8 mouse cellular contexts compared by ENCODE assay signal in genomic region chr6:120837152-120837530, GRCm38 (mm10). TPM values are rescaled to one million over a fixed set of nuclear protein-coding genes. Genes with fewer than 3 reads are reported as not detected.
DNase-seq lines count a peak whose midpoint lies in the region; ATAC-seq and TF ChIP-seq lines count a peak whose summit lies in the region.

No protein-coding gene starts in this region.

- H3K4me3 ChIP-seq in lung, embryonic 14.5 days (ENCODE audit: low read depth, low read length): peak overlapping the region; percentile 86
- H3K4me3 ChIP-seq in lung, adult 2 months (replicated peaks; ENCODE audit: extremely low read depth, low read depth, low read length): no peak overlapping the region
- peak overlapping the region; percentile 78 for H3K4me3 ChIP-seq in embryonic facial prominence, embryonic 14.5 days (ENCODE audit: low read depth, low read length)
- peak overlapping the region; percentile 87 for H3K4me3 ChIP-seq in limb, embryonic 11.5 days (ENCODE audit: low read depth, low read length)
- H3K4me3 ChIP-seq in stomach, embryonic 14.5 days (ENCODE audit: low read depth, low read length): peak overlapping the region; percentile 87

- peak; percentile 15 for DNase-seq in lung, embryonic 14.5 days
- no peak for DNase-seq in lung, adult 2 months
- DNase-seq in embryonic facial prominence, embryonic 14.5 days (ENCODE audit: low spot score): no peak
- DNase-seq in limb, embryonic 11.5 days (ENCODE audit: low spot score): no peak
- DNase-seq in thymus, adult 18-20 months: no peak
- DNase-seq in adrenal gland, postnatal 10 days: no peak
- no peak for DNase-seq in left cerebral cortex, postnatal 14 days (ENCODE audit: low spot score in 2 of 2)

- H3K27ac ChIP-seq in lung, embryonic 14.5 days (ENCODE audit: low read depth): no peak overlapping the region
- H3K27ac ChIP-seq in embryonic facial prominence, embryonic 14.5 days (replicated peaks; ENCODE audit: low read depth, low read length): no peak overlapping the region
- no peak overlapping the region for H3K27ac ChIP-seq in limb, embryonic 11.5 days (replicated peaks; ENCODE audit: low read depth, low read length)
- H3K27ac ChIP-seq in stomach, embryonic 14.5 days (ENCODE audit: low read length): no peak overlapping the region

- TF ChIP-seq CTCF in lung, embryonic 14.5 days (IDR thresholded peaks at IDR 0.05; ENCODE audit: low read depth): no peak
- TF ChIP-seq CTCF in lung, adult 2 months (IDR thresholded peaks at IDR 0.05; ENCODE audit: insufficient read depth, low read length): no peak

- peaks cover 2% of the 10 kb centered on the region; the same call in 1 of the 2 replicates for H3K4me1 ChIP-seq in lung, embryonic 14.5 days (ENCODE audit: insufficient read depth)
- peaks cover 4% of the 10 kb centered on the region; the same call in 1 of the 2 replicates for H3K4me1 ChIP-seq in lung, adult 2 months (ENCODE audit: control insufficient read depth, insufficient read depth, low read length)
- 0 out of 2 replicates have a peak, but pooled peaks cover 5% of the 10 kb centered on the region for H3K4me1 ChIP-seq in embryonic facial prominence, embryonic 14.5 days (ENCODE audit: control insufficient read depth, insufficient read depth, low read length)
- H3K4me1 ChIP-seq in limb, embryonic 11.5 days (ENCODE audit: control insufficient read depth, insufficient read depth, low read length): no peaks in the 10 kb centered on the region
- 0 out of 2 replicates have a peak, but pooled peaks cover 4% of the 10 kb centered on the region for H3K4me1 ChIP-seq in stomach, embryonic 14.5 days (ENCODE audit: control insufficient read depth, insufficient read depth, low read length)

- H3K4me2 ChIP-seq in lung, embryonic 14.5 days: peak overlapping the region; percentile 76
- peak overlapping the region; percentile 65 for H3K4me2 ChIP-seq in embryonic facial prominence, embryonic 14.5 days (ENCODE audit: low read depth, low read length)
- H3K4me2 ChIP-seq in limb, embryonic 11.5 days (ENCODE audit: low read depth, severe bottlenecking): peak overlapping the region; percentile 69
- peak overlapping the region; percentile 74 for H3K4me2 ChIP-seq in stomach, embryonic 14.5 days (replicated peaks; ENCODE audit: low read depth, low read length)

- TF ChIP-seq POLR2A in lung, adult 2 months (IDR thresholded peaks at IDR 0.05; ENCODE audit: borderline replicate concordance, extremely low read depth, low read depth, low read length): no peak

- no peaks in the 10 kb centered on the region for H3K36me3 ChIP-seq in lung, embryonic 14.5 days (ENCODE audit: insufficient read depth)
- H3K36me3 ChIP-seq in embryonic facial prominence, embryonic 14.5 days (ENCODE audit: control insufficient read depth, insufficient read depth, low read length): peaks cover 14% of the 10 kb centered on the region; the same call in 1 of the 2 replicates
- H3K36me3 ChIP-seq in limb, embryonic 11.5 days (ENCODE audit: control insufficient read depth, insufficient read depth, low read length): no peaks in the 10 kb centered on the region
- no peaks in the 10 kb centered on the region for H3K36me3 ChIP-seq in stomach, embryonic 14.5 days (ENCODE audit: control insufficient read depth, insufficient read depth, low read length)

- intact Hi-C loops in left cerebral cortex, postnatal 14 days (cut with DNase I): no loop called here

- H3K9me3 ChIP-seq in lung, embryonic 14.5 days (ENCODE audit: low read depth, low read length): no peaks in the 10 kb centered on the region
- H3K9me3 ChIP-seq in embryonic facial prominence, embryonic 14.5 days (ENCODE audit: control insufficient read depth, low read length): no peaks in the 10 kb centered on the region
- no peaks in the 10 kb centered on the region for H3K9me3 ChIP-seq in limb, embryonic 11.5 days (ENCODE audit: control insufficient read depth, low read length)
- no peaks in the 10 kb centered on the region for H3K9me3 ChIP-seq in stomach, embryonic 14.5 days (ENCODE audit: control insufficient read depth, low read depth, low read length)

- ATAC-seq in lung, embryonic 14.5 days (ENCODE audit: insufficient read depth): no peak
- ATAC-seq in embryonic facial prominence, embryonic 14.5 days (ENCODE audit: low read depth): no peak
- ATAC-seq in limb, embryonic 11.5 days (ENCODE audit: insufficient number of reproducible peaks, low FRiP score, low TSS enrichment, low read depth): no peak
- ATAC-seq in stomach, embryonic 14.5 days (ENCODE audit: insufficient number of reproducible peaks, insufficient read depth, low FRiP score, low read depth): no peak

- WGBS in lung, embryonic 14.5 days: 57% methylated on average over 1 of the region's 1 CpGs
- 56% methylated on average over 1 of the region's 1 CpGs for WGBS in lung, adult 2 months
- 70% methylated on average over 1 of the region's 1 CpGs for WGBS in embryonic facial prominence, embryonic 14.5 days
- 73% methylated on average over 1 of the region's 1 CpGs for WGBS in limb, embryonic 11.5 days
- WGBS in stomach, embryonic 14.5 days: 56% methylated on average over 1 of the region's 1 CpGs

- peak overlapping the region; percentile 98 for H3K9ac ChIP-seq in lung, embryonic 14.5 days
- H3K9ac ChIP-seq in embryonic facial prominence, embryonic 14.5 days (ENCODE audit: low read depth, low read length): peak overlapping the region; percentile 96
- H3K9ac ChIP-seq in limb, embryonic 11.5 days (ENCODE audit: low read length): no peak overlapping the region
- peak overlapping the region; percentile 97 for H3K9ac ChIP-seq in stomach, embryonic 14.5 days (replicated peaks; ENCODE audit: low read depth, low read length)

- H3K27me3 ChIP-seq in lung, embryonic 14.5 days (ENCODE audit: insufficient read depth, low read length): no peaks in the 10 kb centered on the region
- no peaks in the 10 kb centered on the region for H3K27me3 ChIP-seq in embryonic facial prominence, embryonic 14.5 days (replicated peaks; ENCODE audit: control insufficient read depth, insufficient read depth, low read length)
- H3K27me3 ChIP-seq in limb, embryonic 11.5 days (ENCODE audit: control insufficient read depth, insufficient read depth, low read length): no peaks in the 10 kb centered on the region
- H3K27me3 ChIP-seq in stomach, embryonic 14.5 days (ENCODE audit: control insufficient read depth, insufficient read depth, low read length): no peaks in the 10 kb centered on the region

RNA-seq across cellular contexts. Expression of gene Bcl2l13, which starts 1.1 kb away (rescaled TPM):
- polyA plus RNA-seq in lung, embryonic 14.5 days (2014; fragmentation: Nextera tagmentation; extraction: Ambion mirVana): 34.4 and 34.6 TPM in 2 replicates
- 17.3 and 21.1 TPM in 2 replicates for polyA plus RNA-seq in lung, adult 2 months (2012; rRNA removed)
- polyA plus RNA-seq in embryonic facial prominence, embryonic 14.5 days (2014; fragmentation: Nextera tagmentation; extraction: Ambion mirVana): 26.2 and 33.3 TPM in 2 replicates
- polyA plus RNA-seq in limb, embryonic 11.5 days (2014; fragmentation: Nextera tagmentation; extraction: Ambion mirVana): 35.2 and 40.9 TPM in 2 replicates
- polyA plus RNA-seq in stomach, embryonic 14.5 days (2014; fragmentation: Nextera tagmentation; extraction: Ambion mirVana): 23.9 and 29.5 TPM in 2 replicates
- 10 to 100 TPM; 91.5 to 95.8 TPM for total RNA-seq in adrenal gland, postnatal 10 days (2021)
- 10 to 100 TPM; 41.8 to 44.5 TPM for total RNA-seq in left cerebral cortex, postnatal 14 days (2021)

RNA-seq across cellular contexts. Expression of gene Atp6v1e1, which starts 14.5 kb away (rescaled TPM):
- 92.1 and 92.3 TPM in 2 replicates for polyA plus RNA-seq in lung, embryonic 14.5 days (2014; fragmentation: Nextera tagmentation; extraction: Ambion mirVana)
- 115 and 161 TPM in 2 replicates for polyA plus RNA-seq in lung, adult 2 months (2012; rRNA removed)
- polyA plus RNA-seq in embryonic facial prominence, embryonic 14.5 days (2014; fragmentation: Nextera tagmentation; extraction: Ambion mirVana): 128 and 141 TPM in 2 replicates
- 112 and 118 TPM in 2 replicates for polyA plus RNA-seq in limb, embryonic 11.5 days (2014; fragmentation: Nextera tagmentation; extraction: Ambion mirVana)
- 125 and 128 TPM in 2 replicates for polyA plus RNA-seq in stomach, embryonic 14.5 days (2014; fragmentation: Nextera tagmentation; extraction: Ambion mirVana)
- 100 to 1,000 TPM; 225 to 226 TPM for total RNA-seq in adrenal gland, postnatal 10 days (2021)
- total RNA-seq in left cerebral cortex, postnatal 14 days (2021): 100 to 1,000 TPM; 515 to 524 TPM
